Mouse (Mus musculus) kidney, postnatal 0 days (tissue): ENCODE measurements at regions not wholly inside any gene's neighbourhood (a gene's known extent, or its start where the extent isn't known, plus 50 kb on each side); places are given as distances from the start of the nearest gene placed in this dataset.

ENCODE experiments used
- ATAC-seq: fragments of 200-750 bp; cut with Nextera tagmentation; replicated peaks from 2 replicates; pipeline ENCODE4 v1.8.0; 2017; ENCODE audit warnings: low read depth, moderate number of reproducible peaks, moderate TSS enrichment, moderate library complexity; ENCODE audit not compliant: low FRiP score
- DNase-seq: peaks from one replicate; pipeline ENCODE4 v3.0.0-alpha.2; 2016; ENCODE audit warnings: low spot score
- H3K27ac ChIP-seq: fragments of 300-500 bp; sonication (generic); 2 replicates; pipeline ENCODE4 v1.5.1; 2014; ENCODE audit warnings: mild to moderate bottlenecking
- H3K27me3 ChIP-seq: fragments of 300-500 bp; sonication (generic); 2 replicates; pipeline ENCODE4 v1.6.1; 2014; ENCODE audit warnings: low read length, mixed read lengths; ENCODE audit not compliant: insufficient read depth
- H3K36me3 ChIP-seq: fragments of 300-500 bp; sonication (generic); 2 replicates; pipeline ENCODE4 v1.6.1; 2014; ENCODE audit warnings: low read length, mixed read lengths; ENCODE audit not compliant: insufficient read depth
- H3K4me1 ChIP-seq: fragments of 300-500 bp; sonication (generic); replicated peaks from 2 replicates; pipeline ENCODE4 v1.6.1; 2014; ENCODE audit warnings: antibody characterized with exemption, low read length, mixed read lengths; ENCODE audit not compliant: insufficient read depth
- H3K4me2 ChIP-seq: fragments of 300-500 bp; sonication (generic); 2 replicates; pipeline ENCODE4 v1.6.1; 2014; ENCODE audit warnings: mild to moderate bottlenecking, low read length, moderate library complexity, mixed read lengths
- H3K4me3 ChIP-seq: fragments of 300-500 bp; sonication (generic); replicated peaks from 2 replicates; pipeline ENCODE4 v1.5.1; 2014; ENCODE audit warnings: low read depth, low read length
- H3K9ac ChIP-seq: fragments of 300-500 bp; sonication (generic); 2 replicates; pipeline ENCODE4 v1.6.1; 2014; ENCODE audit warnings: low read depth, low read length
- H3K9me3 ChIP-seq: fragments of 300-500 bp; sonication (generic); replicated peaks from 2 replicates; pipeline ENCODE4 v1.6.1; 2016; ENCODE audit warnings: low read length, inconsistent platforms, mixed read lengths
- CTCF ChIP-seq: IDR thresholded peaks from 2 replicates; pipeline ENCODE4 v1.5.1; 2016; ENCODE audit warnings: antibody characterized with exemption, low read depth, mild to moderate bottlenecking, moderate library complexity
- WGBS: fragments of 180-500 bp; shearing (Covaris S2); extraction: QIAGEN DNeasy Blood & Tissue Kit; methylation state at CpG from one replicate; pipeline ENCODE4 v1.1.7; 2014; 5-methylcytosine and 5-hydroxymethylcytosine counted together

GRCm38 (mm10) chr2:166361645-166362044 is 206.2 kb upstream of the Sulf2 start:
- DNase-seq: no peak
- Histone ChIP-seq H3K27ac (no peak overlapping the region), H3K4me2 (no peak overlapping the region), H3K9me3 (no peaks in the 10 kb centered on the region), H3K4me1 (0 out of 2 replicates have a peak, but pooled peaks cover 5% of the 10 kb centered on the region), H3K9ac (no peak overlapping the region), H3K4me3 (no peak overlapping the region), H3K27me3 (no peaks in the 10 kb centered on the region), H3K36me3 (no peaks in the 10 kb centered on the region)
- TF ChIP-seq CTCF: no peak
- WGBS: 83% methylated on average over 6 of the region's 6 CpGs
- ATAC-seq: no peak

- no peaks in the 10 kb centered on the region for H3K9me3 ChIP-seq
- WGBS: 62% methylated on average over 3 of the region's 3 CpGs
- no peak for ATAC-seq
- no peak overlapping the region for H3K4me2 ChIP-seq
- TF ChIP-seq CTCF: no peak
- no peak overlapping the region for H3K4me3 ChIP-seq
- H3K27me3 ChIP-seq: no peaks in the 10 kb centered on the region
- 0 out of 2 replicates have a peak, but pooled peaks cover 5% of the 10 kb centered on the region for H3K4me1 ChIP-seq
- no peak overlapping the region for H3K27ac ChIP-seq
- no peaks in the 10 kb centered on the region for H3K36me3 ChIP-seq
- H3K9ac ChIP-seq: no peak overlapping the region
- DNase-seq: no peak
Observed at GRCm38 (mm10) chr2:166360786-166361185, 205.3 kb upstream of the Sulf2 start.

DNA sequence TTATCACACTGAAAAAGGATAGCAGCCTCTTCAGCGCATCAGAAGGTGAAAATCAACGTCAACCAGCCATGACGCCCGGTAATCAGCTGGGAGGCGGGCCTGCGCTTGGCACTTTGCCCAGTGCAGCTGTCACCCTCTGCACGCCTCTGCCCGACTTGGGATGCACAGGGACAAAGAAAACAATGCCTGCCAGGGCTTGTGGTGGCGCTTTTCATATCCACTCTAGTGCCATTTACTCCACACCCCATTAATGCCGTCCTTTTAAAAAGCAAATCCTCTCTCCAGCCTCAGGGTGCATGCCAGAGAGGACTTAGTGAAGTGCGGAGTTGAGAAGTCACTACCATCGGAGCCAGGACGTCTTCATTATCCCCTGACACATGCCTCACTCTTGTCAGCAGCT is 204.5 kb upstream of the Sulf2 start:
- ATAC-seq (no peak), DNase-seq (no peak)
- Histone ChIP-seq H3K27ac (no peak overlapping the region), H3K4me2 (no peak overlapping the region), H3K4me3 (no peak overlapping the region), H3K9me3 (no peaks in the 10 kb centered on the region), H3K9ac (no peak overlapping the region), H3K27me3 (no peaks in the 10 kb centered on the region), H3K4me1 (0 out of 2 replicates have a peak, but pooled peaks cover 5% of the 10 kb centered on the region), H3K36me3 (no peaks in the 10 kb centered on the region)
- no peak for TF ChIP-seq CTCF
- WGBS: 29% methylated on average over 13 of the region's 13 CpGs

DNA sequence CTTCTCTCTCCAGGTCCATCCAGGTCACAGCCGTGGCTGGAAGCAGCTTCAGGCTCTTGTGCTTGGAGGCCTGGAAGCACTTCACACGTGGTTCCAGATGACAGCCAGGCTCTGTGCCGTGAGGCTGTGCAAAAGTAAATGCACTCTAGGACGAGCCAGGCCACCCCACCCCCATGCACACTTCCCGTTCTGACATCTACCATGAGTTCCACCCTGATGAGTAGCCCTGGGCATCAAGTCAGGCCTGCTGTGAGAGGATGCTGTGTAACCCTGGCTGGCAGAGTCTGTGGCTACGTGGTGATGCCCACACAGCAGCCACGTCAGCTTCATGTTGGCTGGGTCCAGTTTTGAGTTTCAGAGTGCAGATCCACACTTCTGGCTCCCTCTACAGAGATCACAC is 202.4 kb upstream of the Sulf2 start:
- ATAC-seq: no peak
- TF ChIP-seq CTCF: no peak
- WGBS: 43% methylated on average over 7 of the region's 7 CpGs
- Histone ChIP-seq H3K4me3 (no peak overlapping the region), H3K9me3 (no peaks in the 10 kb centered on the region), H3K27ac (no peak overlapping the region), H3K4me1 (0 out of 2 replicates have a peak, but pooled peaks cover 16% of the 10 kb centered on the region), H3K27me3 (no peaks in the 10 kb centered on the region), H3K36me3 (no peaks in the 10 kb centered on the region), H3K9ac (no peak overlapping the region), H3K4me2 (no peak overlapping the region)
- DNase-seq: no peak

- 39% methylated on average over 7 of the region's 7 CpGs for WGBS
- ATAC-seq (peak; percentile 40; the same call in 1 of the 2 replicates), DNase-seq (peak; percentile 70)
- no peaks in the 10 kb centered on the region for H3K27me3 ChIP-seq
- H3K9me3 ChIP-seq: no peaks in the 10 kb centered on the region
- no peak for TF ChIP-seq CTCF
- H3K36me3 ChIP-seq: no peaks in the 10 kb centered on the region
- H3K4me1 ChIP-seq: 0 out of 2 replicates have a peak, but pooled peaks cover 13% of the 10 kb centered on the region
- no peak overlapping the region for H3K4me2 ChIP-seq
- no peak overlapping the region for H3K4me3 ChIP-seq
- no peak overlapping the region for H3K27ac ChIP-seq
- H3K9ac ChIP-seq: no peak overlapping the region
Observed at GRCm38 (mm10) chr2:166355944-166356343, 200.5 kb upstream of the Sulf2 start.

- WGBS: 19% methylated on average over 6 of the region's 6 CpGs
- Histone ChIP-seq H3K4me3 (no peak overlapping the region), H3K9me3 (no peaks in the 10 kb centered on the region), H3K9ac (no peak overlapping the region), H3K4me2 (no peak overlapping the region), H3K4me1 (0 out of 2 replicates have a peak, but pooled peaks cover 13% of the 10 kb centered on the region), H3K36me3 (no peaks in the 10 kb centered on the region), H3K27ac (no peak overlapping the region), H3K27me3 (no peaks in the 10 kb centered on the region)
- no peak for TF ChIP-seq CTCF
- DNase-seq: no peak
- ATAC-seq: no peak
Observed at GRCm38 (mm10) chr2:166355446-166355845, 200.0 kb upstream of the Sulf2 start.

- no peak overlapping the region; the same call in 1 of the 2 replicates for H3K27ac ChIP-seq
- no peak overlapping the region for H3K4me2 ChIP-seq
- H3K4me3 ChIP-seq: no peak overlapping the region
- no peak for DNase-seq
- H3K27me3 ChIP-seq: no peaks in the 10 kb centered on the region
- WGBS: 77% methylated on average over 4 of the region's 4 CpGs
- no peak overlapping the region for H3K9ac ChIP-seq
- H3K36me3 ChIP-seq: no peaks in the 10 kb centered on the region
- 0 out of 2 replicates have a peak, but pooled peaks cover 13% of the 10 kb centered on the region for H3K4me1 ChIP-seq
- ATAC-seq: no peak
- no peaks in the 10 kb centered on the region for H3K9me3 ChIP-seq
- no peak for TF ChIP-seq CTCF
Observed at GRCm38 (mm10) chr2:166354391-166354790, 198.9 kb upstream of the Sulf2 start.
